Mouse (Mus musculus) mouse trophoblast stem cell (cell line): ENCODE measurements around the gene Fasn.

Source experiments
- in situ Hi-C, 2 experiments: fragments of 300-500 bp; cut with MseI, MboI; formaldehyde crosslinking; loops; 2 replicates in 1 of 2; 3 replicates in 1 of 2; pipeline ENCODE4 v1.15.1; 2025

The Fasn gene

GRCm38 (mm10) chr11:120761811-120762671 is 62.3 kb downstream of the Fasn start:
- in situ Hi-C loops: no loop called here

DNA sequence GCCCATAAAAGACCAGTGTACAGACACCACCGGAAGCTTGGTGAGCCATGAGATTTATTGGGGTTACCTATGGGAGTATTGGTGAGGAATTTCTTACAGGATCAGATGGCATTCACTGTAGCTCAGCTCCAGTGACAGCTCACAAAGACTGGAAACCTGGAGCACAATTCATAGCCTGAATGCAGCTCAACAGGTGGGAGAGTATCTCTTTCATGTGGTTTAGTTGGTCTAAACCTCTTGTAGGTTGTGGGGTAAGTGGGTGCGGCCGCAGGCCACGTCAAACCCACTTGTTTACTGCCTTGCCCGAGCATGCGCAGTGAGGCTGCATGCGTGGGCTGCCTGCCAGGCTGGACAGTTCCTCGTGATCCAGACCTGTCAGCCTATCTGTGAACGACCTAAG is 64.1 kb downstream of the Fasn start:
- in situ Hi-C loops: no loop called here
